17 mouse cellular contexts compared by ENCODE assay signal in genomic region chr1:66195040-66195726, GRCm38 (mm10). TPM values are rescaled to one million over a fixed set of nuclear protein-coding genes. Genes with fewer than 3 reads are reported as not detected.
DNase-seq lines count a peak whose midpoint lies in the region; ATAC-seq lines count a peak whose summit lies in the region.
"Had no signal": no experiment of that assay in that cellular context is flagged by ENCODE, and none has a peak within 500 bp of the region (broad histone marks: within the 10 kb centered on the region; RNA-seq: fewer than 3 reads in every experiment).

No protein-coding gene starts in this region.

- peak; percentile 86 to 90 for DNase-seq in cerebellum, postnatal 10 days
- DNase-seq in cerebellum, adult 11-12 months, result no peak
- no peak for DNase-seq in midbrain, embryonic 11.5 days (ENCODE audit: low spot score, missing footprints)
- DNase-seq in heart, postnatal 25 days (ENCODE audit: low spot score), result no peak
- DNase-seq in spleen, adult 18-20 months, result no peak
- DNase-seq: kidney, adult 2 months; kidney, postnatal 25 days had no signal

- no peak overlapping the region for H3K4me3 ChIP-seq in midbrain, embryonic 15.5 days
- H3K4me3 ChIP-seq in midbrain, embryonic 11.5 days (ENCODE audit: low read depth, low read length), result no peak overlapping the region
- H3K4me3 ChIP-seq in hindbrain, embryonic 12.5 days, result no peak overlapping the region
- no peak overlapping the region for H3K4me3 ChIP-seq in neural tube, embryonic 15.5 days (replicated peaks)
- H3K4me3 ChIP-seq: embryonic facial prominence, embryonic 10.5 days; erythroblast, embryonic 14.5 days; heart, embryonic 13.5 days; limb, embryonic 10.5 days; liver, embryonic 12.5 days had no signal

- WGBS in midbrain, embryonic 15.5 days, result 53% methylated on average over 13 of the region's 13 CpGs
- WGBS in midbrain, embryonic 11.5 days, result 85% methylated on average over 13 of the region's 13 CpGs
- WGBS in hindbrain, embryonic 12.5 days, result 52% methylated on average over 13 of the region's 13 CpGs
- WGBS in neural tube, embryonic 15.5 days, result 17% methylated on average over 13 of the region's 13 CpGs

- ATAC-seq in midbrain, embryonic 15.5 days (replicated peaks), result 0 out of 2 replicates have a peak, but pooled peaks have one; percentile 41
- no peak for ATAC-seq in midbrain, embryonic 11.5 days (ENCODE audit: low FRiP score)
- ATAC-seq in hindbrain, embryonic 12.5 days (ENCODE audit: low FRiP score), result peak; percentile 64
- peak; percentile 80; the same call in 1 of the 2 replicates for ATAC-seq in neural tube, embryonic 15.5 days (ENCODE audit: low FRiP score)
- ATAC-seq: activated CD4-positive, CD25-positive, alpha-beta regulatory T cell, adult 4 months; liver, embryonic 12.5 days had no signal

- peaks cover 16% of the 10 kb centered on the region; the same call in 1 of the 2 replicates for H3K4me1 ChIP-seq in midbrain, embryonic 15.5 days
- no peaks in the 10 kb centered on the region for H3K4me1 ChIP-seq in midbrain, embryonic 11.5 days (ENCODE audit: control insufficient read depth, insufficient read depth, low read length)
- peaks cover 10% of the 10 kb centered on the region; the same call in 1 of the 2 replicates for H3K4me1 ChIP-seq in hindbrain, embryonic 12.5 days
- peaks cover 8% of the 10 kb centered on the region for H3K4me1 ChIP-seq in neural tube, embryonic 15.5 days
- H3K4me1 ChIP-seq: embryonic facial prominence, embryonic 10.5 days; heart, embryonic 13.5 days; limb, embryonic 10.5 days; liver, embryonic 12.5 days had no signal

- H3K36me3 ChIP-seq in midbrain, embryonic 15.5 days (replicated peaks), result no peaks in the 10 kb centered on the region
- no peaks in the 10 kb centered on the region for H3K36me3 ChIP-seq in midbrain, embryonic 11.5 days (ENCODE audit: control insufficient read depth, insufficient read depth, low read length)
- H3K36me3 ChIP-seq in hindbrain, embryonic 12.5 days, result no peaks in the 10 kb centered on the region
- H3K36me3 ChIP-seq in neural tube, embryonic 15.5 days, result no peaks in the 10 kb centered on the region
- H3K36me3 ChIP-seq: embryonic facial prominence, embryonic 10.5 days; heart, embryonic 13.5 days; limb, embryonic 10.5 days; liver, embryonic 12.5 days had no signal

- H3K9ac ChIP-seq in midbrain, embryonic 15.5 days, result no peak overlapping the region
- H3K9ac ChIP-seq in midbrain, embryonic 11.5 days (ENCODE audit: low read length), result no peak overlapping the region
- no peak overlapping the region for H3K9ac ChIP-seq in hindbrain, embryonic 12.5 days
- H3K9ac ChIP-seq in neural tube, embryonic 15.5 days (replicated peaks), result no peak overlapping the region
- H3K9ac ChIP-seq: heart, embryonic 13.5 days; liver, embryonic 12.5 days had no signal

- no peaks in the 10 kb centered on the region for H3K27me3 ChIP-seq in midbrain, embryonic 15.5 days (replicated peaks)
- H3K27me3 ChIP-seq in midbrain, embryonic 11.5 days (ENCODE audit: control insufficient read depth, insufficient read depth, low read length), result no peaks in the 10 kb centered on the region
- H3K27me3 ChIP-seq in hindbrain, embryonic 12.5 days, result no peaks in the 10 kb centered on the region
- H3K27me3 ChIP-seq in neural tube, embryonic 15.5 days (replicated peaks), result no peaks in the 10 kb centered on the region
- H3K27me3 ChIP-seq: heart, embryonic 13.5 days; liver, embryonic 12.5 days had no signal

- no peaks in the 10 kb centered on the region for H3K9me3 ChIP-seq in midbrain, embryonic 15.5 days
- no peaks in the 10 kb centered on the region for H3K9me3 ChIP-seq in midbrain, embryonic 11.5 days (ENCODE audit: control insufficient read depth, low read length)
- no peaks in the 10 kb centered on the region for H3K9me3 ChIP-seq in hindbrain, embryonic 12.5 days (replicated peaks)
- no peaks in the 10 kb centered on the region for H3K9me3 ChIP-seq in neural tube, embryonic 15.5 days (replicated peaks)
- H3K9me3 ChIP-seq: embryonic facial prominence, embryonic 10.5 days; heart, embryonic 13.5 days; limb, embryonic 10.5 days; liver, embryonic 12.5 days had no signal

- intact Hi-C loops in heart, postnatal 25 days (cut with DNase I), result no loop called here

- peak overlapping the region; percentile 41; the same call in 1 of the 2 replicates for H3K27ac ChIP-seq in midbrain, embryonic 15.5 days
- no peak overlapping the region for H3K27ac ChIP-seq in midbrain, embryonic 11.5 days (ENCODE audit: low read depth, low read length)
- peak overlapping the region; percentile 35; the same call in 1 of the 2 replicates for H3K27ac ChIP-seq in hindbrain, embryonic 12.5 days
- H3K27ac ChIP-seq in neural tube, embryonic 15.5 days (replicated peaks), result peak overlapping the region; percentile 38
- H3K27ac ChIP-seq: embryonic facial prominence, embryonic 10.5 days; heart, embryonic 13.5 days; limb, embryonic 10.5 days; liver, embryonic 12.5 days had no signal

- no peak overlapping the region for H3K4me2 ChIP-seq in midbrain, embryonic 15.5 days
- H3K4me2 ChIP-seq in midbrain, embryonic 11.5 days, result no peak overlapping the region
- H3K4me2 ChIP-seq in hindbrain, embryonic 12.5 days (replicated peaks), result no peak overlapping the region
- H3K4me2 ChIP-seq in neural tube, embryonic 15.5 days, result no peak overlapping the region
- H3K4me2 ChIP-seq: heart, embryonic 13.5 days; liver, embryonic 12.5 days had no signal

RNA-seq across cellular contexts. Expression of gene Map2, which starts 20.1 kb away (rescaled TPM):
- polyA plus RNA-seq in midbrain, embryonic 15.5 days (2015; fragmentation: Nextera tagmentation; extraction: Ambion mirVana), result 425 and 464 TPM in 2 replicates
- polyA plus RNA-seq in midbrain, embryonic 11.5 days (2014; fragmentation: Nextera tagmentation; extraction: Ambion mirVana), result 194 and 213 TPM in 2 replicates
- polyA plus RNA-seq in hindbrain, embryonic 12.5 days (2016; fragmentation: Nextera tagmentation; extraction: Ambion mirVana), result 365 and 405 TPM in 2 replicates
- 296 and 359 TPM in 2 replicates for polyA plus RNA-seq in neural tube, embryonic 15.5 days (2015; fragmentation: Nextera tagmentation; extraction: Ambion mirVana)
- total RNA-seq in heart, postnatal 25 days (2021), result 1 to 10 TPM; 3.2 to 3.3 TPM
- total RNA-seq: granulocyte monocyte progenitor cell, adult 5-6 weeks had no signal
- polyA plus RNA-seq: erythroblast, embryonic 14.5 days had no signal

Comparison
In these comparisons a context has a peak if more than half of its experiments do, and no peak if none do; other contexts are left out.
1. DNase-seq: peak in cerebellum, postnatal 10 days (2 of 2); none in cerebellum, adult 11-12 months (single experiment), midbrain, embryonic 11.5 days (single experiment), heart, postnatal 25 days (single experiment) and spleen, adult 18-20 months (0 of 2).